Mouse (Mus musculus) heart, adult 2 months (tissue): ENCODE results near the gene Ipcef1. TPM values are rescaled to one million over a fixed set of nuclear protein-coding genes. Genes with fewer than 3 reads are reported as not detected.

Experiments
- DNase-seq, 2 experiments: peaks; one replicate each; pipeline ENCODE4 v3.0.0; 2021
- H3K27ac ChIP-seq: fragments of 200-600 bp; 2 replicates; pipeline ENCODE4 v1.8.1; 2022
- H3K27me3 ChIP-seq: fragments of 200-500 bp; 2 replicates; pipeline ENCODE4 v1.6.1; 2012; ENCODE audit warnings: mild to moderate bottlenecking, low read length, inconsistent platforms, mixed read lengths; ENCODE audit not compliant: control insufficient read depth, insufficient read depth
- H3K36me3 ChIP-seq: fragments of 200-500 bp; 2 replicates; pipeline ENCODE4 v1.6.1; 2012; ENCODE audit warnings: low read length, inconsistent platforms; ENCODE audit not compliant: control insufficient read depth, insufficient read depth
- H3K4me1 ChIP-seq: fragments of 200-500 bp; 2 replicates; pipeline ENCODE4 v1.6.1; 2011; ENCODE audit warnings: low read length; ENCODE audit not compliant: control insufficient read depth, insufficient read depth
- H3K4me3 ChIP-seq: fragments of 200-600 bp; 2 replicates; pipeline ENCODE4 v1.8.1; 2022
- H3K79me2 ChIP-seq: fragments of 200-500 bp; replicated peaks from 2 replicates; pipeline ENCODE4 v1.6.1; 2012; ENCODE audit warnings: mild to moderate bottlenecking, inconsistent platforms, low read length, moderate library complexity, mixed read lengths; ENCODE audit not compliant: control insufficient read depth, insufficient read depth
- H3K9ac ChIP-seq: fragments of 200-500 bp; 2 replicates; pipeline ENCODE4 v1.6.1; 2012; ENCODE audit warnings: low read depth, mild to moderate bottlenecking, control low read depth, inconsistent platforms, low read length, mixed read lengths
- CTCF ChIP-seq: fragments of 200-600 bp; IDR thresholded peaks from 2 replicates; pipeline ENCODE4 v1.8.1; 2022; ENCODE audit warnings: antibody characterized with exemption, mild to moderate bottlenecking, moderate library complexity
- EP300 ChIP-seq: fragments of 200-500 bp; IDR thresholded peaks from 2 replicates; pipeline ENCODE4 v1.6.1; 2011; ENCODE audit warnings: low read depth, low read length, control low read depth; ENCODE audit not compliant: insufficient read depth
- POLR2A ChIP-seq: fragments of 200-500 bp; IDR thresholded peaks from 2 replicates; pipeline ENCODE4 v1.6.1; 2011; ENCODE audit warnings: mild to moderate bottlenecking, low read depth, low read length, control low read depth; ENCODE audit not compliant: insufficient read depth
- WGBS: fragments of 180-500 bp; shearing (Covaris S2); methylation state at CpG from one replicate; pipeline ENCODE4 v1.1.7; 2018; 5-methylcytosine and 5-hydroxymethylcytosine counted together
- intact Hi-C: fragments of 180-260 bp; cut with DNase I; formaldehyde crosslinking; loops from one replicate; pipeline ENCODE4 v1.15.1; 2025
- polyA plus RNA-seq: library from polyadenylated mRNA; depleted of rRNA; stranded (reverse); fragments of >200 nt; gene quantifications from 2 replicates; pipeline ENCODE4 v1.2.3, GENCODE M21; 2012
- total RNA-seq, 2 experiments: library from RNA; stranded (reverse); gene quantifications; 2 replicates each; pipeline ENCODE4 v1.2.3; 2021

The Ipcef1 gene
- total and polyA plus RNA-seq, 3 experiments, result 0.27 to 0.34 (median 0.31) TPM

DNA sequence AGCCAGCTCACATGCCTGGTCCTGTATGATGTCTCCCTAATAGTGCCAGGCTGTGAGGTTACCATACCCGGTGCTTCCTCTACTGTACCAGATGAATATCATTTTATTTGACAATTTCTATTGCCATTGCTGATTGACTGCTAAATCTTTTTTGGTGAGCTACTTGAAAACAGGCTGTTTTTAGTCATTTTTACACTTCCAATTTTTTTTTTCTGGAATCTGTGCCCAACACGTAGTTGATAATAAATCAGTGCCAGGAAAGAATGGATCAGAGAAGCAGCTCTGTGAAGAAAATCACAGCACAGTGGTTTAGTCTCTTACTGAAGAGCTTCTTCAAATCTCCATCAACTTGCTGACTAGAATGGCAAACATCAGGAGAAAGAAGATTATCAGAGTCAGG lies 125.6 kb downstream of the Ipcef1 start:
- 80% methylated on average over 2 of the region's 2 CpGs for WGBS
- no peak for TF ChIP-seq EP300
- TF ChIP-seq POLR2A, result no peak
- TF ChIP-seq CTCF, result no peak
- Histone ChIP-seq H3K27me3 (no peaks in the 10 kb centered on the region), H3K27ac (no peak overlapping the region), H3K9ac (no peak overlapping the region), H3K4me1 (no peaks in the 10 kb centered on the region), H3K79me2 (no peaks in the 10 kb centered on the region), H3K4me3 (no peak overlapping the region), H3K36me3 (no peaks in the 10 kb centered on the region)
- no peak for DNase-seq
- intact Hi-C loops, result no loop called here

DNA sequence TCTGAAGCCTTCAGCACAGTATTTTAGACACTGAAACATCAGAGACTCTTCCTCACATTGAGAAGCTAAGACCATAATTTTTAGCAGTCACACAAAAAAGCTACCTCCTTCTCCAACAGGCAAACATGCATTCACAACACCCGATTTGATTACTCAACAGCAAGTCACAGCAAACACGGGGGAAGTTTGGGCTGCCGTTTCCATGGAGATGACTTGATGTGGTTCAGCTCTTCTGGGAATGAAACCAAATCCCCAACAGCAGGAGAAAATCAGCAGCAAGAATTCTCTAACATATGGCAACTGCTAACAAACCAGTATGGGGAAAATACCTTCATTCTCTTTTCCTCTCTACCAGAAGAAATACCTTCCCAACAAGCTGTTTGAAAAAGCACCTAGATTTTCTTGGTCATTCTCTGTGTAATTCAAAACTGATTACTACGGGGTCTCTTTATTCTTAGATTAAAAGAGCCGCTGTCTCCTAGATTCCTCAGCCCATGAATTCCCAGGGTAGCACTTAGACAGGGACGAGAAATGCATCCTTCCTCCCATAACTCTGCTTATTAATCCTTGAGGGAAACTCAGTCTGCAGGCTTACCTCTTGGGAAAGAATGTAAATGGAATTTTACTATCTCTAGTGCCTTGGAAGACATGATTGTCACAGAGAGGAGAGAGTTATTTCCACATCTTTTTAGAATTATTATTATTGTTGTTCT lies 135.6 kb downstream of the Ipcef1 start:
- Histone ChIP-seq H3K36me3 (no peaks in the 10 kb centered on the region), H3K27ac (no peak overlapping the region), H3K79me2 (no peaks in the 10 kb centered on the region), H3K4me1 (no peaks in the 10 kb centered on the region), H3K4me3 (no peak overlapping the region), H3K9ac (no peak overlapping the region), H3K27me3 (no peaks in the 10 kb centered on the region)
- intact Hi-C loops, result no loop called here
- TF ChIP-seq CTCF (no peak), POLR2A (no peak), EP300 (no peak)
- DNase-seq, result peak in 1 of 2 experiments; percentile 10
- 31% methylated on average over 6 of the region's 6 CpGs for WGBS

DNA sequence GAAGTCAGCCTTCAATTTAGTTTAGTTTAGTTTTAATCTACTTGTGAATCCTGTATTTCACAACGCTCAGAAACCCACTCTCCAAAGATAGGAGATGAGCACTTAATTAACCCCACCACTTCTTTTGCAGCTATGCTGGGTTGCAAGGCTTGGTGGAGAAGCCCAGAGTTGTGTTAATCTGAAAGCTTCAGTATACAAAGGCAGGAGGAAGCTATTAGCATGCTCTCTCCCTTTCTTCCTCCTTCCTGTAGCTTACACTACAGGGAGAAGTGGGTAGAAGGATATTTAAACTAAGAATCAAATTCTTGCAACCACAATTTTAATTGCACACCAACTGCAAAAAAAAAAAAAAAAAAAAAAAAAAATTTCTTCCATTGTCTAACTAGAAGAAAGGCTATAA lies 136.3 kb downstream of the Ipcef1 start:
- DNase-seq, result no peak
- Histone ChIP-seq H3K27ac (no peak overlapping the region), H3K36me3 (no peaks in the 10 kb centered on the region), H3K79me2 (no peaks in the 10 kb centered on the region), H3K27me3 (no peaks in the 10 kb centered on the region), H3K9ac (no peak overlapping the region), H3K4me3 (no peak overlapping the region), H3K4me1 (no peaks in the 10 kb centered on the region)
- intact Hi-C loops, result no loop called here
- TF ChIP-seq POLR2A (no peak), EP300 (no peak), CTCF (no peak)
- 49% methylated on average over 1 of the region's 1 CpGs for WGBS

DNA sequence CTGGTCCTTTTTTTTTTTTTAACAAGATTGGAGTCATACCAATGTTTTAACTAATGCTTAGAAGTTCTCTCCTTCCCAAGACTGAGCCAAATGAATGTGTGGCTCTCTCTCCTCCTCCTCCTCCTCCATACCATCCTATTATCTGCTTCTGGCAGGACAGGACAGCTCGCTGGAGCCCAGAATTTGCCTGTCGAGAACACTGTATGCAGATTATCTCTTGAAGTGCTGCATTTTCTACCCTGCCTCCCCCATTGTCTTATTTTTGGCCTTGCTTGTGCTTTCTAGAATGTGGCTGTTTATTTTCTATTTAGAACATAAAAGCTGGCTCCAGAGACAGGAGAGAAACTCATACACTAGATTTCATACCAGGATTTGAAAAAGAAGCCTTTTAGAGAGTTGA lies 142.5 kb downstream of the Ipcef1 start:
- H3K27me3 ChIP-seq, result no peaks in the 10 kb centered on the region
- no peak overlapping the region for H3K4me3 ChIP-seq
- H3K4me1 ChIP-seq, result no peaks in the 10 kb centered on the region
- no peak for TF ChIP-seq POLR2A
- TF ChIP-seq EP300, result no peak
- TF ChIP-seq CTCF, result no peak
- no peak overlapping the region for H3K9ac ChIP-seq
- H3K79me2 ChIP-seq, result no peaks in the 10 kb centered on the region
- intact Hi-C loops, result no loop called here
- H3K27ac ChIP-seq, result no peak overlapping the region
- WGBS, result 21% methylated on average over 2 of the region's 2 CpGs
- H3K36me3 ChIP-seq, result no peaks in the 10 kb centered on the region
- DNase-seq, result no peak

DNA sequence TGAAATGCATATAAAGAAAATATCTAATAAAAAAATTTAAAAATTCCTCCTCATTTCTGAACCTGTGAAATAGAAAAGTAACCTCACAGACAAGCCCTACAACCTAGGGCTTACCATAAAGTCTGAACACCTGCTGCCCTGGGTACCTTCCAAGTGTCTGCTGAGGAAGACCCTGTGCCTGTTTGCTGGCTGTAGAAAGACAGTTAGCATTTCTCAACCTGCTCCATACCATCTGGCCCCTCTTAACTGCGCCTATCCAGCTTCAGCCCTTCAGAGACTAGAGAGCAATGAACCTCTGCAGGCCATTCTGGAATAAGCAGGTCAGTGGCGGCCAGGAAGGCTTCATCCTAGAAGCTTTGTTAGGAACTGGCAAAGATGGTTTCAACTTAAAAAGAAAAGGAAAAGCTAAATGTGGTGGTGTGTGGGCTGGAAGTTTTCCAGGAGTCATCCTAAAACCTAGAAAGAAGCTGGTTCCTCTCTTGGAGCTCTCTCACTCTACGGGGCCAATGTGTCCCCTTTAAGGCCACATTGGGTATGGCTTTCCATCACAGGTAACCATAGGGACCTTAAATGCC lies 150.4 kb downstream of the Ipcef1 start:
- TF ChIP-seq CTCF (no peak), EP300 (no peak), POLR2A (no peak)
- no peak for DNase-seq
- Histone ChIP-seq H3K36me3 (no peaks in the 10 kb centered on the region), H3K27ac (no peak overlapping the region), H3K4me1 (no peaks in the 10 kb centered on the region), H3K4me3 (no peak overlapping the region), H3K79me2 (no peaks in the 10 kb centered on the region), H3K9ac (no peak overlapping the region), H3K27me3 (no peaks in the 10 kb centered on the region)
- intact Hi-C loops, result no loop called here
- WGBS, result 89% methylated on average over 3 of the region's 3 CpGs

DNA sequence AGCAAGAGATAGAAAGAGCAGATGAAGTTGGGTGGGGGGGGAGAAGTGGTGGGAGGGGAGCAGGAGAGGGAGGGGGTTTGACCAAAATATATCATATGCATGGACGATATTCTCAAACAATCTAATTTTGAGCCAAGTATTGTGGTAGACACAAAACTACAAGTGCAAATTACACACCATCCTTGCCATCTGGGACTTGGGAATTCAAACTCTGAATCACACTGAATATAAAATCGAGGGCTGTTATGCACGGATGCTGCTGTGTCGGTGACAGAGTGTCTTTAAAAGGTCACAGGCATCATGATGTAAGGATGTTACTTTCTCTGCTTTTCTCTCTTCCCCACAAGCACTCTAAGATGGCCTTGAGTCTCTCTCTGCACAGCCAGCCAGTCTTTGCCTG lies 152.2 kb downstream of the Ipcef1 start:
- H3K27me3 ChIP-seq, result no peaks in the 10 kb centered on the region
- intact Hi-C loops, result no loop called here
- H3K27ac ChIP-seq, result no peak overlapping the region
- no peak for DNase-seq
- no peaks in the 10 kb centered on the region for H3K36me3 ChIP-seq
- WGBS, result 76% methylated on average over 4 of the region's 4 CpGs
- no peak overlapping the region for H3K9ac ChIP-seq
- TF ChIP-seq EP300 (no peak), POLR2A (no peak)
- no peaks in the 10 kb centered on the region for H3K79me2 ChIP-seq
- no peak overlapping the region for H3K4me3 ChIP-seq
- H3K4me1 ChIP-seq, result no peaks in the 10 kb centered on the region
